Comparison of ENCODE assay signal across 10 mouse cellular contexts in genomic region chr1:127017698-127018097, GRCm38 (mm10).
DNase-seq lines count a peak whose midpoint lies in the region; ATAC-seq lines count a peak whose summit lies in the region.
"Had no signal": no experiment of that assay in that cellular context is flagged by ENCODE, and none has a peak within 500 bp of the region (broad histone marks: within the 10 kb centered on the region; RNA-seq: fewer than 3 reads in every experiment).

No protein-coding gene starts in this region.

- no peak overlapping the region for H3K27ac ChIP-seq in limb, embryonic 13.5 days
- no peak overlapping the region for H3K27ac ChIP-seq in limb, embryonic 10.5 days
- H3K27ac ChIP-seq in intestine, embryonic 16.5 days (ENCODE audit: low read length) = no peak overlapping the region
- H3K27ac ChIP-seq: limb, embryonic 12.5 days; neural tube, embryonic 12.5 days had no signal

- intact Hi-C loops in left cerebral cortex, postnatal 25 days (cut with DNase I) = loop anchor here (2.0 to 5.0 kb wide), 2 partner anchors 190 to 441 kb away; partner anchors contain the start of gene Mgat5

- WGBS in limb, embryonic 13.5 days = 70% methylated on average over 2 of the region's 2 CpGs
- WGBS in limb, embryonic 10.5 days = 80% methylated on average over 2 of the region's 2 CpGs
- 78% methylated on average over 2 of the region's 2 CpGs for WGBS in intestine, embryonic 16.5 days

- no peak overlapping the region for H3K4me2 ChIP-seq in limb, embryonic 13.5 days (replicated peaks)
- no peak overlapping the region for H3K4me2 ChIP-seq in intestine, embryonic 16.5 days (ENCODE audit: low read depth, low read length)
- H3K4me2 ChIP-seq: limb, embryonic 12.5 days; neural tube, embryonic 12.5 days had no signal

- H3K4me1 ChIP-seq in limb, embryonic 13.5 days = peaks cover 19% of the 10 kb centered on the region
- peaks cover 5% of the 10 kb centered on the region; the same call in 1 of the 2 replicates for H3K4me1 ChIP-seq in limb, embryonic 10.5 days
- H3K4me1 ChIP-seq in intestine, embryonic 16.5 days (ENCODE audit: control insufficient read depth, insufficient read depth, low read length) = no peaks in the 10 kb centered on the region
- H3K4me1 ChIP-seq: neural tube, embryonic 12.5 days had no signal

- 0 out of 2 replicates have a peak, but pooled peaks have one; percentile 16 for ATAC-seq in limb, embryonic 13.5 days (ENCODE audit: low FRiP score, low read depth)
- ATAC-seq in intestine, embryonic 16.5 days = no peak

- DNase-seq in cerebellum, postnatal 10 days = peak; percentile 24 to 36
- no peak for DNase-seq in cerebellum, adult 9-10 months
- DNase-seq in limb, embryonic 10.5 days (ENCODE audit: low spot score) = no peak
- DNase-seq in embryo, embryonic 10.5 days (ENCODE audit: low spot score) = peak; percentile 33
- DNase-seq in left cerebral cortex, postnatal 25 days (ENCODE audit: low spot score in 2 of 2) = peak; percentile 47 to 67
- no peak for DNase-seq in cerebellum, adult 11-12 months

- no peak overlapping the region for H3K4me3 ChIP-seq in limb, embryonic 13.5 days
- H3K4me3 ChIP-seq in limb, embryonic 10.5 days = no peak overlapping the region
- no peak overlapping the region for H3K4me3 ChIP-seq in intestine, embryonic 16.5 days (ENCODE audit: low read length)
- H3K4me3 ChIP-seq: limb, embryonic 12.5 days; neural tube, embryonic 12.5 days had no signal

- H3K27me3 ChIP-seq in limb, embryonic 13.5 days = no peaks in the 10 kb centered on the region
- no peaks in the 10 kb centered on the region for H3K27me3 ChIP-seq in limb, embryonic 10.5 days (ENCODE audit: low read depth, poor library complexity, severe bottlenecking)
- no peaks in the 10 kb centered on the region for H3K27me3 ChIP-seq in intestine, embryonic 16.5 days (replicated peaks; ENCODE audit: control insufficient read depth, insufficient read depth, low read length)
- H3K27me3 ChIP-seq: limb, embryonic 12.5 days; neural tube, embryonic 12.5 days had no signal

- no peak overlapping the region for H3K9ac ChIP-seq in limb, embryonic 13.5 days
- H3K9ac ChIP-seq in intestine, embryonic 16.5 days (ENCODE audit: low read depth, low read length) = no peak overlapping the region
- H3K9ac ChIP-seq: limb, embryonic 12.5 days; neural tube, embryonic 12.5 days had no signal

- H3K36me3 ChIP-seq in limb, embryonic 13.5 days = no peaks in the 10 kb centered on the region
- H3K36me3 ChIP-seq in limb, embryonic 10.5 days = no peaks in the 10 kb centered on the region
- H3K36me3 ChIP-seq in intestine, embryonic 16.5 days (ENCODE audit: control insufficient read depth, insufficient read depth, low read length) = no peaks in the 10 kb centered on the region
- H3K36me3 ChIP-seq: limb, embryonic 12.5 days; neural tube, embryonic 12.5 days had no signal

- no peaks in the 10 kb centered on the region for H3K9me3 ChIP-seq in limb, embryonic 13.5 days
- H3K9me3 ChIP-seq in limb, embryonic 10.5 days (replicated peaks) = no peaks in the 10 kb centered on the region
- H3K9me3 ChIP-seq in intestine, embryonic 16.5 days (ENCODE audit: control insufficient read depth, low read length) = no peaks in the 10 kb centered on the region
- H3K9me3 ChIP-seq: limb, embryonic 12.5 days; neural tube, embryonic 12.5 days had no signal

Comparison
In these comparisons a context has a peak if more than half of its experiments do, and no peak if none do; other contexts are left out.
1. DNase-seq: peak in cerebellum, postnatal 10 days (2 of 2), embryo, embryonic 10.5 days (single experiment) and left cerebral cortex, postnatal 25 days (2 of 2); none in cerebellum, adult 9-10 months (single experiment), limb, embryonic 10.5 days (single experiment) and cerebellum, adult 11-12 months (single experiment).